Mouse (Mus musculus): ENCODE measurements around the gene Hmgb1. TPM values are rescaled to one million over a fixed set of nuclear protein-coding genes. Genes with fewer than 3 reads are reported as not detected.
A peak's percentile ranks its signal among the peaks of the same experiment; 100 is the strongest.

Hmgb1 gene
- polyA plus RNA-seq, 1 experiment from 2014 or later, result 1,454 TPM

DNA sequence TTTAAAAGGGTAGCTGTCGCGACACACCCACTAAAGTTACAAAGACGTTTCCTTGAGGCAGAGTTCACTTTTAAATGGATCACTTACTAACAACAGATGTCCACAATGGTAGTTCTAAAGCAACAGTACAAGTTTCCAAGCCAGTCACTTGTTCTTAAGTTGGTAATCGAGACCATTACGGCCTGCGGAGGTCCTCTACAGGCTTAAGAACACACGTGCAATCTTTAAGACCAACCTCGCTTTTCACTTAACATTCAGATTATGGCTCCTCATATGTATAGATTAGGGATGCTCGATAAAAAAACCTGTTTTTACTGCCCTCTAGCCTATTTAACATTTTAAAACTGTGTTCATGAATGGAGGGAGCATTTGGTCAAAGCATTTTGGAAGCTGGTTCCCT is 137.6 kb downstream of the Hmgb1 start:
- Histone ChIP-seq H3K27me3 (no peaks in the 10 kb centered on the region), H3K4me2 (replicated peaks) (no peak overlapping the region), H3K9ac (replicated peaks) (no peak overlapping the region), H3K27ac (replicated peaks) (no peak overlapping the region), H3K36me3 (peaks cover 34% of the 10 kb centered on the region), H3K9me3 (no peaks in the 10 kb centered on the region), H3K4me1 (peaks cover 13% of the 10 kb centered on the region), H3K4me3 (no peak overlapping the region)
- 82% methylated on average over 9 of the region's 9 CpGs for WGBS
- no peak for ATAC-seq (ENCODE audit: low FRiP score, low read depth)

DNA sequence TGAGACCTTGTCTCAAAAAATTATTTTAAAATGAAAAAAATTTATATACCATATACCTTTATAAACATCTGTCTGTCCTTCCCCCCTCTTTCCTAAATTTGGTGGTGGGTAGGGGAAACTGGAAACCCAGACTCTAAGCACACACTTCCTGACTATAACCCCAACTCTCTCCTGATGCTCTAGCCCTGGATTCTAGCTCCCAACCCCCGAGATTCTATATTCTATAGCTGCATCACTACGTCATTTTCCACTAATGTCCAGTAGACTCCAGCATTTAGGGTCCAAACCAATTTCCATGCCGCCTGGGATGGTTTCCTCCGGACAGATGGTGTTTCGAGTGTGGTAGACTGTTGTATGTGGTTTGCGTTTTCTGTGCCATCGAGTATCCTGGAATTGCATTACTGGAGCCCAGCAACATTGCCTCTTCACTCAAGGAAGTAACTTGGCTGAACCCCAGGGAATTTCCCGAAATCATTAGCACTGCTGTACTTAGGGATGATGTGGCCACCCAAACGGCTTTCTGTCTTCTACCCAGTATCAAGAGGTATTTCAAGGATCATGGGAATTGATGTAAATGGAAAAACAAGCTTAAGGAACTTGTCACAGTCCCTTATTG is 138.7 kb downstream of the Hmgb1 start:
- no peak overlapping the region for H3K4me3 ChIP-seq
- WGBS, result 84% methylated on average over 9 of the region's 9 CpGs
- peaks cover 10% of the 10 kb centered on the region for H3K4me1 ChIP-seq
- peaks cover 34% of the 10 kb centered on the region for H3K36me3 ChIP-seq
- H3K27me3 ChIP-seq, result no peaks in the 10 kb centered on the region
- no peak for ATAC-seq (ENCODE audit: low FRiP score, low read depth)
- H3K27ac ChIP-seq (replicated peaks), result no peak overlapping the region
- H3K9me3 ChIP-seq, result no peaks in the 10 kb centered on the region
- H3K4me2 ChIP-seq (replicated peaks), result no peak overlapping the region
- no peak overlapping the region for H3K9ac ChIP-seq (replicated peaks)

- no peak overlapping the region for H3K27ac ChIP-seq (replicated peaks)
- H3K4me1 ChIP-seq, result peaks cover 5% of the 10 kb centered on the region
- H3K27me3 ChIP-seq, result no peaks in the 10 kb centered on the region
- no peak overlapping the region for H3K9ac ChIP-seq (replicated peaks)
- no peak overlapping the region for H3K4me3 ChIP-seq
- peaks cover 29% of the 10 kb centered on the region for H3K36me3 ChIP-seq
- peaks cover 2% of the 10 kb centered on the region; the same call in 1 of the 2 replicates for H3K9me3 ChIP-seq
- no peak overlapping the region for H3K4me2 ChIP-seq (replicated peaks)
- ATAC-seq (ENCODE audit: low FRiP score, low read depth), result no peak
- 80% methylated on average over 7 of the region's 7 CpGs for WGBS
These were observed 139.2 kb downstream of the Hmgb1 start for GRCm38 (mm10) chr5:149045054-149045453.

GRCm38 (mm10) chr5:149044067-149044466 is 140.2 kb downstream of the Hmgb1 start:
- H3K9ac ChIP-seq (replicated peaks), result no peak overlapping the region
- no peaks in the 10 kb centered on the region for H3K27me3 ChIP-seq
- no peak overlapping the region for H3K27ac ChIP-seq (replicated peaks)
- H3K36me3 ChIP-seq, result peaks cover 21% of the 10 kb centered on the region
- no peak for ATAC-seq (ENCODE audit: low FRiP score, low read depth)
- H3K9me3 ChIP-seq, result peaks cover 7% of the 10 kb centered on the region; the same call in 1 of the 2 replicates
- H3K4me2 ChIP-seq (replicated peaks), result no peak overlapping the region
- H3K4me3 ChIP-seq, result no peak overlapping the region
- WGBS, result 83% methylated on average over 4 of the region's 4 CpGs
- no peaks in the 10 kb centered on the region for H3K4me1 ChIP-seq

DNA sequence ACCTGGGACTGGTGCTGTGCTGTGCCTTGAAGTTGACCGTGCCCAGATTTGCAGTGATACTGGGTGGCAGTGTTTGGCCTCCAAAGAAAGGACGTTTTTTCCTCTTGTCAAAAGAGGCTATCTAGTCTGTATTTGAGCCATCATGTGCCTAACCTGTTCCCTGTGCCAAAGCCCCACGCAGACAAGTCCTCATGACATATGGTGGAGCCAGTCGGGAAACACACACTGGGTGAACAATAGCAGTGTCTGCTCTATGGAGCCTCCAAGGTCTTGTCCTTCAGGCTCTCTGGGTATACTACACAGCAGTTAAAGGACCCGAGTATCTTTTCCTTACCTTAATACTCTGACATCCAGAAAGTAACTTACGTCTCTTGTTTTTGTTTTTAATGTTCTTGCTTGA is 141.0 kb downstream of the Hmgb1 start:
- peaks cover 7% of the 10 kb centered on the region; the same call in 1 of the 2 replicates for H3K9me3 ChIP-seq
- WGBS, result 90% methylated on average over 6 of the region's 6 CpGs
- no peaks in the 10 kb centered on the region for H3K4me1 ChIP-seq
- H3K27me3 ChIP-seq, result no peaks in the 10 kb centered on the region
- no peak overlapping the region for H3K4me3 ChIP-seq
- H3K9ac ChIP-seq (replicated peaks), result no peak overlapping the region
- H3K36me3 ChIP-seq, result peaks cover 17% of the 10 kb centered on the region
- no peak overlapping the region for H3K4me2 ChIP-seq (replicated peaks)
- H3K27ac ChIP-seq (replicated peaks), result no peak overlapping the region
- ATAC-seq (ENCODE audit: low FRiP score, low read depth), result no peak

DNA sequence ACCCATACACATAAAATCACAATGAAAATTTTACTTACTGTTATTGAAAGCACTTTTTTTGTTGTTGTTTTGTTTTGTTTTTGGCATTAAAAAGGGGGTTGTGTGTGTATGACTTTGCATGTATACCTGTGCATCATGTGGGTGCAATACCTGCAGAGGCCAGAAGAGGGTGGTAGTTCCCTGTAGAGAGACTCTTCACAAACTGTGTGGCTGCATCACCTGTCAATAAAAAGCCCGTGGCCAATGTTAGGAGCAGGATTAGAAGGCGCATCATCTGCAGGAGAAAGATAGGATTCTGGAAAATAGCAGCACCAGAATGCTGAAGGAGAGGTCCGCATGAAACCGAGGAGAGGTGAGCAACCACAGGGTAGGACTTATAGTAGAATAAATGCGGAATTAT is 144.5 kb downstream of the Hmgb1 start:
- H3K4me1 ChIP-seq, result no peaks in the 10 kb centered on the region
- H3K9ac ChIP-seq (replicated peaks), result no peak overlapping the region
- no peaks in the 10 kb centered on the region for H3K27me3 ChIP-seq
- H3K36me3 ChIP-seq, result no peaks in the 10 kb centered on the region; the same call in 1 of the 2 replicates
- H3K4me2 ChIP-seq (replicated peaks), result no peak overlapping the region
- ATAC-seq (ENCODE audit: low FRiP score, low read depth), result no peak
- 89% methylated on average over 5 of the region's 5 CpGs for WGBS
- H3K4me3 ChIP-seq, result no peak overlapping the region
- H3K27ac ChIP-seq (replicated peaks), result no peak overlapping the region
- peaks cover 16% of the 10 kb centered on the region; the same call in 1 of the 2 replicates for H3K9me3 ChIP-seq

GRCm38 (mm10) chr5:149037729-149038128 is 146.6 kb downstream of the Hmgb1 start:
- H3K27ac ChIP-seq (replicated peaks), result no peak overlapping the region
- 37% methylated on average over 10 of the region's 10 CpGs for WGBS
- H3K4me3 ChIP-seq, result no peak overlapping the region
- H3K9me3 ChIP-seq, result peaks cover 16% of the 10 kb centered on the region; the same call in 1 of the 2 replicates
- H3K9ac ChIP-seq (replicated peaks), result no peak overlapping the region
- H3K4me2 ChIP-seq (replicated peaks), result no peak overlapping the region
- ATAC-seq (ENCODE audit: low FRiP score, low read depth), result no peak
- H3K36me3 ChIP-seq, result no peaks in the 10 kb centered on the region; the same call in 1 of the 2 replicates
- H3K27me3 ChIP-seq, result 0 out of 2 replicates have a peak, but pooled peaks cover 4% of the 10 kb centered on the region
- no peaks in the 10 kb centered on the region for H3K4me1 ChIP-seq

DNA sequence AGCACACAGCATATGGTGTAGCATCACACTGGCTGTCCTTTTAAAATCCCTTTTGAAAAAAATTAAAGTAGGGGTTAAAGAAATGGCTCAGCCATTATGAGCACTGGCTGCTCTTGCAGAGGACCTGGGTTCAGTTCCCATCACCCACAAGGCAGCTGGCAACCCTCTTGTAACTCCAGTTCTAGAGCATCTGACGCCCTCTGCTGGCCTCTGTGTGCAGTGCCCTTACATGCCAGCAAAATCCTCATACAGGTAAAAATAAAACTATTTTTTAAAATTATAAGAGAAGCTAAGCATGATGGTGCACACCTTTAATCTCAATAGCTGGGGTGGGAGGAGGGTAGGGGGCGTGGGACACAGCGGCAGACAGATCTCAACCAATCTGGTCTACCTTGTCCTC is 147.4 kb downstream of the Hmgb1 start:
- no peak for ATAC-seq (ENCODE audit: low FRiP score, low read depth)
- Histone ChIP-seq H3K27me3 (0 out of 2 replicates have a peak, but pooled peaks cover 4% of the 10 kb centered on the region), H3K4me2 (replicated peaks) (no peak overlapping the region), H3K9ac (replicated peaks) (no peak overlapping the region), H3K36me3 (no peaks in the 10 kb centered on the region; the same call in 1 of the 2 replicates), H3K27ac (replicated peaks) (no peak overlapping the region), H3K4me3 (no peak overlapping the region), H3K4me1 (peaks cover 1% of the 10 kb centered on the region; the same call in 1 of the 2 replicates), H3K9me3 (peaks cover 16% of the 10 kb centered on the region; the same call in 1 of the 2 replicates)
- 91% methylated on average over 3 of the region's 3 CpGs for WGBS

DNA sequence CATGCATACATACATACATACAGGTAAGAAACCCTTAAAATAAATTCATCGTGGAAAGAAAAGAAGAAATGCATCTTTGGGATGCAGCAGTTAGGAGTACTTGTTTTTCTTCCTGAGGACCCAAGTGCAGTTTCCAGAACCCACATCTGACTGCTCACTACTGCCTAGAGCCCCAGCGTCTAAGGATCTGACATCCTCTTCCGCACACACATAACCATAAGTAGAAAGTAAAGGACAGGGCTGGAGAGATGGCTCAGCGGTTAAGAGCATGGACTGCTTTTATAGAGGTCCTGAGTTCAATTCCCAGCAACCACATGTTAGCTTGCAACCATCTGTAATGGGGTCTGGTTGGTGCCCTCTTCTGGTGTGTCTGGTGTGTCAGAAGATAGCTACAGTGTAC is 151.9 kb downstream of the Hmgb1 start:
- Histone ChIP-seq H3K4me2 (replicated peaks) (no peak overlapping the region), H3K9me3 (peaks cover 9% of the 10 kb centered on the region; the same call in 1 of the 2 replicates), H3K27ac (replicated peaks) (no peak overlapping the region), H3K4me1 (peaks cover 12% of the 10 kb centered on the region), H3K27me3 (peaks cover 9% of the 10 kb centered on the region; the same call in 1 of the 2 replicates), H3K36me3 (no peaks in the 10 kb centered on the region), H3K9ac (replicated peaks) (no peak overlapping the region), H3K4me3 (no peak overlapping the region)
- ATAC-seq (ENCODE audit: low FRiP score, low read depth), result no peak
- 94% methylated on average over 4 of the region's 4 CpGs for WGBS

- H3K4me2 ChIP-seq (replicated peaks), result peak overlapping the region; percentile 52
- no peaks in the 10 kb centered on the region for H3K36me3 ChIP-seq
- 4% methylated on average over 30 of the region's 30 CpGs for WGBS
- peak; percentile 86 for ATAC-seq (ENCODE audit: low FRiP score, low read depth)
- 0 out of 2 replicates have a peak, but pooled peaks cover under 1% of the 10 kb centered on the region for H3K9me3 ChIP-seq
- H3K9ac ChIP-seq (replicated peaks), result peak overlapping the region; percentile 54
- peak overlapping the region; percentile 26 for H3K4me3 ChIP-seq
- H3K4me1 ChIP-seq, result peaks cover 12% of the 10 kb centered on the region
- peaks cover 9% of the 10 kb centered on the region; the same call in 1 of the 2 replicates for H3K27me3 ChIP-seq
- peak overlapping the region; percentile 58 for H3K27ac ChIP-seq (replicated peaks)
These were observed 153.0 kb downstream of the Hmgb1 start for GRCm38 (mm10) chr5:149031199-149031750.

DNA sequence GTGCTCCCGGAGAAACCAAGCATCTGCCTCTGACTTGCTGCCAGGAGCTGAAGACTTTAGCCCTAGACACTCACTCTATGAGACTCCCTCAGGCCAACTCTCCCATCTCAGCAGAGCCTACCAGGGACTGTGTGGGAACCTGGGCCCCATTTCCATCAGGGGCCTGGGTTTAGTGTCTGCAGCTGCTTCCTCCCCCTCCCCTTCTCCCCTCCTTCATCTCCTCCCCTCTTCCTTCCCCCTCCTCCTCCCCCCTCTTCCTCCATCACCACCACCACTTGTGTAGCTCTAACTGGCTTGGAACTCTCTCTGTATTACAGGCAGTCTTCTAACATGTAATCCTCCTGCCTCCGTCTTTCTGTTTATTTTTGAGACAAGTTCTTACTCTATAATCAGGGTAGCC is 154.2 kb downstream of the Hmgb1 start:
- 74% methylated on average over 2 of the region's 2 CpGs for WGBS
- no peak overlapping the region for H3K27ac ChIP-seq (replicated peaks)
- H3K36me3 ChIP-seq, result no peaks in the 10 kb centered on the region

DNA sequence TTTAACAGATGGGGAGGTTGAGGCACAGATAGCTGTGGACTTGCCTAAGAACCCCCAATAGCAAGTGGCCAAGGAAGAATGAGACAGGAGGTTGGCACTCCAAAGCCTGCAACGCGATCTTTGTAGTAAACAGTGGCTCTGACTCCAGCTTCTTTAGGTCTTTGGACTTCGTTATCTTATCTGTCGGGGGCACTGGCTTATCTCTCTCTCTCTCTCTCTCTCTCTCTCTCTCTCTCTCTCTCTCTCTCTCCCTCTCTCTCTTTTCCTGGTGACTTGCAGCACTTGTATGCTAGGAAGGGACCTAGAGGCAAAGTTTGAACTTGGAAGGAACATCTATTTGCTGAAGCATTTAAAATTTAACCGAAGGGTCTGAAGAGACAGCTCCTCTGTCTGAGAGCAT is 155.9 kb downstream of the Hmgb1 start:
- Histone ChIP-seq H3K4me1 (peaks cover 12% of the 10 kb centered on the region), H3K4me3 (no peak overlapping the region), H3K27ac (replicated peaks) (no peak overlapping the region), H3K27me3 (peaks cover 5% of the 10 kb centered on the region; the same call in 1 of the 2 replicates), H3K36me3 (no peaks in the 10 kb centered on the region), H3K4me2 (replicated peaks) (no peak overlapping the region), H3K9ac (replicated peaks) (no peak overlapping the region), H3K9me3 (no peaks in the 10 kb centered on the region)
- ATAC-seq (ENCODE audit: low FRiP score, low read depth), result no peak
- WGBS, result 83% methylated on average over 5 of the region's 5 CpGs

More for the DNA sequence above, 154.2 kb downstream of the Hmgb1 start:
- Histone ChIP-seq H3K4me2 (replicated peaks) (no peak overlapping the region), H3K9ac (replicated peaks) (no peak overlapping the region), H3K27me3 (peaks cover 9% of the 10 kb centered on the region; the same call in 1 of the 2 replicates), H3K9me3 (no peaks in the 10 kb centered on the region), H3K4me1 (peaks cover 12% of the 10 kb centered on the region), H3K4me3 (no peak overlapping the region)
- ATAC-seq (ENCODE audit: low FRiP score, low read depth), result no peak

Data from midbrain, embryonic 12.5 days (tissue).